Mouse (Mus musculus): Measurements from ENCODE around the gene Mvb12b. TPM values are rescaled to one million over a fixed set of nuclear protein-coding genes. Genes with fewer than 3 reads are reported as not detected.

Gene Mvb12b
- total RNA-seq, 2 experiments from 2014 or later, result 17.4 to 23.0 TPM

- no peak for DNase-seq
Observed at GRCm38 (mm10) chr2:33817080-33817479, 70.7 kb downstream of the Mvb12b start.

- no peak for DNase-seq
Observed at GRCm38 (mm10) chr2:33814581-33814980, 73.2 kb downstream of the Mvb12b start.

GRCm38 (mm10) chr2:33813501-33814240 lies 74.1 kb downstream of the Mvb12b start:
- DNase-seq, result no peak

- DNase-seq, result no peak
Observed at GRCm38 (mm10) chr2:33812980-33813379, 74.8 kb downstream of the Mvb12b start.

GRCm38 (mm10) chr2:33811349-33811890 lies 76.3 kb downstream of the Mvb12b start:
- DNase-seq, result no peak

- no peak for DNase-seq
Observed at GRCm38 (mm10) chr2:33809081-33809480, 78.7 kb downstream of the Mvb12b start.

- no peak for DNase-seq
Observed at GRCm38 (mm10) chr2:33808032-33808431, 79.7 kb downstream of the Mvb12b start.

- DNase-seq, result no peak
Observed at GRCm38 (mm10) chr2:33805640-33806039, 82.1 kb downstream of the Mvb12b start.

- DNase-seq, result no peak
Observed at GRCm38 (mm10) chr2:33803717-33804214, 84.0 kb downstream of the Mvb12b start.

GRCm38 (mm10) chr2:33803083-33803615 lies 84.6 kb downstream of the Mvb12b start:
- DNase-seq, result no peak

- peak; percentile 18 for DNase-seq
Observed at GRCm38 (mm10) chr2:33801760-33802159, 86.0 kb downstream of the Mvb12b start.

GRCm38 (mm10) chr2:33801336-33801735 lies 86.4 kb downstream of the Mvb12b start:
- no peak for DNase-seq

GRCm38 (mm10) chr2:33800221-33800620 lies 87.5 kb downstream of the Mvb12b start:
- DNase-seq, result no peak

GRCm38 (mm10) chr2:33795716-33796472 lies 91.9 kb downstream of the Mvb12b start:
- DNase-seq, result no peak

- DNase-seq, result no peak
Observed at GRCm38 (mm10) chr2:33795001-33795580, 92.7 kb downstream of the Mvb12b start.

GRCm38 (mm10) chr2:33794483-33794882 lies 93.3 kb downstream of the Mvb12b start:
- no peak for DNase-seq

GRCm38 (mm10) chr2:33790301-33790700 lies 97.4 kb downstream of the Mvb12b start:
- DNase-seq, result no peak

- DNase-seq, result no peak
Observed at GRCm38 (mm10) chr2:33789732-33790131, 98.0 kb downstream of the Mvb12b start.

GRCm38 (mm10) chr2:33789279-33789678 lies 98.5 kb downstream of the Mvb12b start:
- DNase-seq, result no peak

GRCm38 (mm10) chr2:33788851-33789250 lies 98.9 kb downstream of the Mvb12b start:
- DNase-seq, result no peak

- no peak for DNase-seq
Observed at GRCm38 (mm10) chr2:33788131-33788530, 99.6 kb downstream of the Mvb12b start.

- DNase-seq, result no peak
Observed at GRCm38 (mm10) chr2:33786064-33786463, 101.7 kb downstream of the Mvb12b start.
